Mouse (Mus musculus) Patski (cell line): Measurements from ENCODE around the gene Dpp9. TPM values are rescaled to one million over a fixed set of nuclear protein-coding genes. Genes with fewer than 3 reads are reported as not detected.

Source experiments
- ATAC-seq: fragments of 100-300 bp; one replicate; pipeline ENCODE4 v1.8.0; 2021
- CTCF ChIA-PET: fragments of 350-600 bp; sonication (Branson Sonifier 250); formaldehyde crosslinking; loops from one replicate; lab custom pipeline; 2022; ENCODE audit warnings: inconsistent platforms; lab: Charles Lee
- POLR2A ChIA-PET: fragments of 350-600 bp; sonication (Branson Sonifier 250); formaldehyde crosslinking; loops from one replicate; lab custom pipeline; 2022; ENCODE audit warnings: antibody characterized with exemption, inconsistent platforms; lab: Charles Lee
- DNase-seq: peaks from one replicate; pipeline ENCODE4 v3.0.0-alpha.2; 2011; ENCODE audit warnings: low read depth, low spot score
- H3K27me3 ChIP-seq: fragments of 371-371 bp; one replicate; pipeline ENCODE4 v1.5.1; 2021
- CTCF ChIP-seq: fragments of 100-300 bp; IDR thresholded peaks from one replicate; pipeline ENCODE4 v1.5.1; 2021
- in situ Hi-C: fragments of 300-500 bp; cut with MboI; formaldehyde crosslinking; loops from 3 replicates; pipeline ENCODE4 v1.11.1; 2018; ENCODE audit warnings: low pct_unique_long_range_greater_than_20kb, mixed read lengths
- polyA plus RNA-seq: library from polyadenylated mRNA; unstranded; gene quantifications from one replicate; pipeline ENCODE4 v1.2.3, GENCODE M21; 2021

Dpp9 gene
- polyA plus RNA-seq, 1 experiment from 2014 or later, result 58.5 TPM

DNA sequence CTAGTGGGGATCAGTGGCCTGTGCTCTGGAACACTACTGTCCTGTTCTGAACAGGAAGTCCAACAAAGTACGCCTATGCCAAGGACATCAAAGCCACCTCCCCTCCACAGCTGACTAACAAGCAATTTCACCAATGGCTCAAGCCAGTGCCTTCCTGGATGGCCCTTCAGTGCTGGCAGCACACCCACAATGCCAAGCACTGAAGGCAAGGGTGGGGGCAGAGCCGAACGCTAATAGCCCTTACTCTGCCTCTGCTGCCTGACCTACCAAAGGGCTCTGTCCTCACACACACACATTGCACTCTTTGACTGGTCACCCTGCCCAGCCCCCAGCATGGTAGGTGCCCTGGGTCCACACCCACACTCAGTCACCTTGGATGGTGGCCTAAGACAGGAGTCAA is 9.9 kb downstream of the Dpp9 start:
- ChIA-PET CTCF (interaction anchor here (1.2 to 3.8 kb wide), 3 partner anchors 11 to 47 kb away, joined by 3 to 23 read pairs (median 4); partner anchors contain the start of gene Fem1a), POLR2A (interaction anchor here (3.4 kb wide), 1 partner anchor 10 kb away, joined by 26 read pairs; the partner anchor contains the start of gene Dpp9)
- in situ Hi-C loops, result loop anchor here (10.0 kb wide), 1 partner anchor 46 kb away; the partner anchor contains the start of gene Fem1a
- H3K27me3 ChIP-seq, result no peaks in the 10 kb centered on the region
- no peak for TF ChIP-seq CTCF
- ATAC-seq (no peak), DNase-seq (no peak)

GRCm38 (mm10) chr17:56207963-56208530 is 10.7 kb downstream of the Dpp9 start:
- in situ Hi-C loops, result loop anchor here (10.0 kb wide), 1 partner anchor 47 kb away; the partner anchor contains the start of gene Fem1a
- H3K27me3 ChIP-seq, result no peaks in the 10 kb centered on the region
- TF ChIP-seq CTCF, result no peak
- DNase-seq, result no peak
- POLR2A ChIA-PET, result interaction anchor here (0.5 to 3.4 kb wide), 2 partner anchors 10 to 250 kb away, joined by 3 to 26 read pairs; partner anchors contain the start of gene Dpp9
- ATAC-seq, result no peak
- CTCF ChIA-PET, result interaction anchor here (1.2 to 3.8 kb wide), 5 partner anchors 9 to 47 kb away, joined by 3 to 23 read pairs (median 4); partner anchors contain the start of genes Dpp9 and Fem1a

GRCm38 (mm10) chr17:56206986-56207674 is 11.6 kb downstream of the Dpp9 start:
- DNase-seq (peak; percentile 85), ATAC-seq (peak; percentile 83)
- in situ Hi-C loops, result loop anchor here (10.0 kb wide), 1 partner anchor 48 kb away; the partner anchor contains the start of gene Fem1a
- H3K27me3 ChIP-seq, result no peaks in the 10 kb centered on the region
- no peak for TF ChIP-seq CTCF
- POLR2A ChIA-PET, result interaction anchor here (1.1 to 3.4 kb wide), 2 partner anchors 11 to 49 kb away, joined by 3 to 26 read pairs; partner anchors contain the start of gene Dpp9
- CTCF ChIA-PET, result interaction anchor here (0.9 to 3.8 kb wide), 5 partner anchors 10 to 53 kb away, joined by 3 to 23 read pairs (median 4); partner anchors contain the start of genes Dpp9 and Fem1a

DNA sequence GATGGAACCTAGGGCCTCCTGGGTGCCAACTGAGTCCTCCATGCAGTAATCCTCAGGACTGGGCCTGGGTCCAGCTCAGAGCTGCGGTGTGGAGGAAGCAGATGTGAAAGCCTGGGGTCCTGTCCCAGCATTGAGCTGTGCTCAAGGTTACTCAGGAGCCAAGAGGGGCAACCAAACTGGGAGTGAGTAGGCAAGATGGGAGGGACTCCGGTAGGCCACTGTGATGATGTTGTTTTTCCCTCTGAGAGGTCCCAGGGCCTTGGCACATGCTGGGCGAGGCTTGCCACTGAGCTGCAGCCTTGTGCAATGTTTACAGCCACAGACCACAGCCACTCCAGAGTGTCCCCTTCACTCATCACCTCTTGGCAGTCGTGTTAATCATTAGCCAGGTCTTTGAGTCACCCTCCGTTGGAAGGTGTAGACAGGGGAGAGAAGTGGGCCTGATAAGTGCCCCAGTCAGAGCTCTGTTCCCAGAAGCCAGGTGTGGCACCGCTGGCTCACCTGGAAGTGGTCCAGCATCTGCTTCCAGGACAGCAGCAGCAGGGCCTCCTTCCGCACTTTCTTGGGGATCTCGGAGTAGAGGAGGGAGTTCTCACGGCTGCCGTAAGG is 12.3 kb downstream of the Dpp9 start:
- peak; percentile 64 for ATAC-seq
- peak; percentile 85 for DNase-seq
- no peak for TF ChIP-seq CTCF
- H3K27me3 ChIP-seq, result no peaks in the 10 kb centered on the region
- in situ Hi-C loops, result loop anchor here (10.0 kb wide), 1 partner anchor 48 kb away; the partner anchor contains the start of gene Fem1a
- ChIA-PET CTCF (interaction anchor here (0.9 to 3.8 kb wide), 6 partner anchors 11 to 145 kb away, joined by 3 to 23 read pairs (median 4); partner anchors contain the start of gene Fem1a), POLR2A (interaction anchor here (0.6 to 3.4 kb wide), 3 partner anchors 12 to 131 kb away, joined by 3 to 26 read pairs (median 4); partner anchors contain the start of gene Dpp9)

DNA sequence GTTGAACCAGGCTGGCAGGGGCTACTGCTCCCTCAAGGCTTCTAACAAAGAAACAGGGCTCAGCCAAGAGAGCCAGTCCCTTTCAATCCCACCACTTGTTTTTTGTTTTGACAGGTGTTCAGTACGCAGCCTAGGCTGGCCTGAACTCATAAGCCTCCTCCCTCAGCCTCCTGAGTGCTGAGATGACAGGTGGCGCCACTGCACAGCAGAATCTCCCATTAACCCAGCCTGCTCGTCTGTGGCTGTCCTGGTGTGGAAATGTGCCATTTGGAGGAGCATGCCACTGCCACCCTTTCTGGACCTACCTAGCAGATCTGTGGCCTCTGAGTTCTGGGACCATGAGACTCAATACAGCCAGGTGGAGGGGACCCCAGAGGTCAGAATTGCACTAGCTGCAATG is 15.0 kb downstream of the Dpp9 start:
- no peak for ATAC-seq
- TF ChIP-seq CTCF, result no peak
- DNase-seq, result no peak
- no peaks in the 10 kb centered on the region for H3K27me3 ChIP-seq
- in situ Hi-C loops, result loop anchor here (10.0 kb wide), 1 partner anchor 51 kb away; the partner anchor contains the start of gene Fem1a
- POLR2A ChIA-PET, result interaction anchor here (1.1 kb wide), 1 partner anchor 14 kb away, joined by 3 read pairs; no protein-coding TSS in a partner anchor
- CTCF ChIA-PET, result interaction anchor here (1.2 kb wide), 1 partner anchor 52 kb away, joined by 9 read pairs; no protein-coding TSS in a partner anchor

DNA sequence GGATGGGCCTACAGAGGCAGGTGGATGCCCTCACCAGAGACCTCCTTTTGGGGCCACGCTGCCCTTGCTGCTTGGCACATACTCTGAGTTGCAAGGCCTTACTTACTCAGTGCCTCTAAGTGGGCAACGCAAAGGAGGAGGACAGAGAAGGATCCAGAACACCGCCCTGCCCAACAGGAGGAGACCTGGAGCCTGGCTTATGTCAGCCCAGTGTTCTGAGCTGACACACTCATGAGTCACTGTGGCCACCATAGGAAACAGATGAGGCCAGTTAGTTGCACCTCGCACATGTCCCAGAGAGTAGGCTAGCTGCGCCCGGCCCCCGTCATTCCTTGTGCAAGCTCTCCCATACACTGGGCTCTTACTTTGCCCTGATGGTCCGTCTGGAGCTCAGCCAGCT is 16.2 kb downstream of the Dpp9 start:
- TF ChIP-seq CTCF, result no peak
- CTCF ChIA-PET, result interaction anchor here (0.7 to 1.2 kb wide), 4 partner anchors 9 to 53 kb away, joined by 3 to 9 read pairs (median 4); partner anchors contain the start of gene Dpp9
- ATAC-seq (no peak), DNase-seq (no peak)
- no peaks in the 10 kb centered on the region for H3K27me3 ChIP-seq
- in situ Hi-C loops, result loop anchor here (10.0 kb wide), 1 partner anchor 52 kb away; the partner anchor contains the start of gene Fem1a
- POLR2A ChIA-PET, result interaction anchor here (1.1 kb wide), 1 partner anchor 16 kb away, joined by 3 read pairs; no protein-coding TSS in a partner anchor

- POLR2A ChIA-PET, result no interaction called here
- H3K27me3 ChIP-seq, result no peaks in the 10 kb centered on the region
- no peak for TF ChIP-seq CTCF
- ATAC-seq (no peak), DNase-seq (no peak)
- in situ Hi-C loops, result loop anchor here (10.0 kb wide), 1 partner anchor 53 kb away; the partner anchor contains the start of gene Fem1a
- CTCF ChIA-PET, result interaction anchor here (0.7 to 1.3 kb wide), 4 partner anchors 10 to 90 kb away, joined by 3 to 4 read pairs (median 3); partner anchors contain the start of gene Dpp9
Observed at GRCm38 (mm10) chr17:56201642-56202041, 17.1 kb downstream of the Dpp9 start.

GRCm38 (mm10) chr17:56200586-56200985 is 18.1 kb downstream of the Dpp9 start:
- no peak for ATAC-seq
- DNase-seq, result no peak
- H3K27me3 ChIP-seq, result no peaks in the 10 kb centered on the region
- TF ChIP-seq CTCF, result no peak
- POLR2A ChIA-PET, result no interaction called here
- in situ Hi-C loops, result loop anchor here (10.0 kb wide), 1 partner anchor 54 kb away; the partner anchor contains the start of gene Fem1a
- CTCF ChIA-PET, result interaction anchor here (1.3 to 1.5 kb wide), 2 partner anchors 11 to 89 kb away, joined by 3 to 4 read pairs; no protein-coding TSS in a partner anchor

- ATAC-seq (no peak), DNase-seq (no peak)
- TF ChIP-seq CTCF, result no peak
- ChIA-PET CTCF (interaction anchor here (1.1 to 1.4 kb wide), 3 partner anchors 11 to 59 kb away, joined by 3 to 5 read pairs (median 4); no protein-coding TSS in a partner anchor), POLR2A (interaction anchor here (1.1 kb wide), 1 partner anchor 59 kb away, joined by 3 read pairs; no protein-coding TSS in a partner anchor)
- H3K27me3 ChIP-seq, result no peaks in the 10 kb centered on the region
- in situ Hi-C loops, result no loop called here
Observed at GRCm38 (mm10) chr17:56196860-56197259, 21.8 kb downstream of the Dpp9 start.
